Mouse (Mus musculus) megakaryocyte, embryonic 14.5 days (primary cell): ENCODE data around the gene L2hgdh.

ENCODE experiments used
- FLI1 ChIP-seq: IDR thresholded peaks from 2 replicates; pipeline ENCODE4 v1.6.1; 2012; ENCODE audit warnings: low read length, inconsistent platforms, mixed read lengths
- GATA1 ChIP-seq: IDR thresholded peaks from 3 replicates; pipeline ENCODE4 v1.6.1; 2012; ENCODE audit warnings: mixed read lengths, low read length, inconsistent platforms, borderline replicate concordance

- TF ChIP-seq GATA1 (no peak), FLI1 (no peak)
Observed at GRCm38 (mm10) chr12:69741965-69742364, 17.3 kb upstream of the L2hgdh start.
